Comparison of ENCODE assay signal across 17 mouse cellular contexts in the genomic region with DNA sequence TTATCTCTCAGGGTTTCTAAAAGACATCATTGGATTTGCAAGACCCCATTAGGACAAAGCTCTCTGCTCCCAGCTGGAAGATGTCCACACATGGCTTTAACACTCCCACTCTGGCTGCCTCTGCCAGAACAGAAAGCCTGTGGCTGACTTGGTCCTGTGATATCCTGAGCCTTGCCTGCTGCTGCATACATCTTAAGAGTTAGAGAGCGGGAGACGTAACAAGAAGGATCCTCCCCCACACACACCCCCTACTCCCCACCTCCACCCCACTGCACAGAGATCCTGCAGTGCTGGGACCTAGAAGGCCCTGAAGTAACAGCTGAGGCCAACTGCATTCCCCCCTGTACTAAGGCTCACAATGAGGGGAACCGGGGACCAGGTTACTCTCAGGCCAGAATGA.
DNase-seq lines count a peak whose midpoint lies in the region; ATAC-seq and TF ChIP-seq lines count a peak whose summit lies in the region.
"Had no signal": no experiment of that assay in that cellular context is flagged by ENCODE, and none has a peak within 500 bp of the region (broad histone marks: within the 10 kb centered on the region; RNA-seq: fewer than 3 reads in every experiment).

No protein-coding gene starts in this region.

- no peak overlapping the region for H3K4me3 ChIP-seq in intestine, embryonic 15.5 days (replicated peaks)
- no peak overlapping the region for H3K4me3 ChIP-seq in intestine, postnatal 0 days (ENCODE audit: low read depth, low read length)
- H3K4me3 ChIP-seq in lung, embryonic 14.5 days (ENCODE audit: low read depth, low read length), result no peak overlapping the region
- no peak overlapping the region for H3K4me3 ChIP-seq in lung, adult 2 months (replicated peaks; ENCODE audit: extremely low read depth, low read depth, low read length)
- H3K4me3 ChIP-seq in neural tube, embryonic 13.5 days, result no peak overlapping the region
- no peak overlapping the region for H3K4me3 ChIP-seq in stomach, embryonic 16.5 days (replicated peaks; ENCODE audit: low read length)
- H3K4me3 ChIP-seq: forebrain, embryonic 12.5 days; liver, embryonic 12.5 days had no signal

- no peak overlapping the region for H3K4me2 ChIP-seq in intestine, embryonic 15.5 days (replicated peaks)
- no peak overlapping the region for H3K4me2 ChIP-seq in intestine, postnatal 0 days (replicated peaks; ENCODE audit: low read depth)
- no peak overlapping the region for H3K4me2 ChIP-seq in lung, embryonic 14.5 days
- no peak overlapping the region for H3K4me2 ChIP-seq in neural tube, embryonic 13.5 days
- H3K4me2 ChIP-seq in stomach, embryonic 16.5 days (ENCODE audit: low read depth, low read length), result no peak overlapping the region
- H3K4me2 ChIP-seq: forebrain, embryonic 12.5 days; liver, embryonic 12.5 days had no signal

- no peaks in the 10 kb centered on the region for H3K27me3 ChIP-seq in intestine, embryonic 15.5 days (replicated peaks)
- no peaks in the 10 kb centered on the region for H3K27me3 ChIP-seq in intestine, postnatal 0 days (replicated peaks; ENCODE audit: control insufficient read depth, insufficient read depth, low read length)
- no peaks in the 10 kb centered on the region for H3K27me3 ChIP-seq in lung, embryonic 14.5 days (ENCODE audit: insufficient read depth, low read length)
- H3K27me3 ChIP-seq in neural tube, embryonic 13.5 days, result no peaks in the 10 kb centered on the region
- no peaks in the 10 kb centered on the region for H3K27me3 ChIP-seq in stomach, embryonic 16.5 days (ENCODE audit: control insufficient read depth, insufficient read depth, low read length)
- H3K27me3 ChIP-seq: forebrain, embryonic 12.5 days; liver, embryonic 12.5 days had no signal

- H3K9me3 ChIP-seq in intestine, embryonic 15.5 days, result no peaks in the 10 kb centered on the region
- no peaks in the 10 kb centered on the region for H3K9me3 ChIP-seq in intestine, postnatal 0 days (ENCODE audit: control insufficient read depth)
- H3K9me3 ChIP-seq in lung, embryonic 14.5 days (ENCODE audit: low read depth, low read length), result no peaks in the 10 kb centered on the region
- no peaks in the 10 kb centered on the region for H3K9me3 ChIP-seq in neural tube, embryonic 13.5 days
- 0 out of 2 replicates have a peak, but pooled peaks cover 6% of the 10 kb centered on the region for H3K9me3 ChIP-seq in stomach, embryonic 16.5 days (replicated peaks; ENCODE audit: control insufficient read depth, low read length)
- H3K9me3 ChIP-seq: forebrain, embryonic 12.5 days; G1E; liver, embryonic 12.5 days had no signal

- no peaks in the 10 kb centered on the region; the same call in 1 of the 2 replicates for H3K4me1 ChIP-seq in intestine, embryonic 15.5 days (replicated peaks)
- H3K4me1 ChIP-seq in intestine, postnatal 0 days (replicated peaks; ENCODE audit: control insufficient read depth, insufficient read depth, low read length), result no peaks in the 10 kb centered on the region
- no peaks in the 10 kb centered on the region for H3K4me1 ChIP-seq in lung, embryonic 14.5 days (ENCODE audit: insufficient read depth)
- H3K4me1 ChIP-seq in lung, adult 2 months (ENCODE audit: control insufficient read depth, insufficient read depth, low read length), result peaks cover 5% of the 10 kb centered on the region; the same call in 1 of the 2 replicates
- peaks cover 74% of the 10 kb centered on the region for H3K4me1 ChIP-seq in neural tube, embryonic 13.5 days (replicated peaks)
- H3K4me1 ChIP-seq in stomach, embryonic 16.5 days (ENCODE audit: control insufficient read depth, insufficient read depth, low read length), result no peaks in the 10 kb centered on the region; the same call in 1 of the 2 replicates

- TF ChIP-seq POLR2A in lung, adult 2 months (IDR thresholded peaks at IDR 0.05; ENCODE audit: borderline replicate concordance, extremely low read depth, low read depth, low read length), result no peak

- 58% methylated on average over 3 of the region's 3 CpGs for WGBS in intestine, embryonic 15.5 days
- WGBS in intestine, postnatal 0 days, result 64% methylated on average over 3 of the region's 3 CpGs
- WGBS in lung, embryonic 14.5 days, result 36% methylated on average over 3 of the region's 3 CpGs
- WGBS in lung, adult 2 months, result 75% methylated on average over 3 of the region's 3 CpGs
- WGBS in neural tube, embryonic 13.5 days, result 65% methylated on average over 3 of the region's 3 CpGs
- WGBS in stomach, embryonic 16.5 days, result 47% methylated on average over 3 of the region's 3 CpGs

- ATAC-seq in intestine, embryonic 15.5 days, result peak; percentile 56; the same call in 1 of the 2 replicates
- no peak for ATAC-seq in intestine, postnatal 0 days
- peak; percentile 73 for ATAC-seq in lung, embryonic 14.5 days (ENCODE audit: insufficient read depth)
- ATAC-seq in neural tube, embryonic 13.5 days (ENCODE audit: low read depth), result no peak
- peak; percentile 56; the same call in 1 of the 2 replicates for ATAC-seq in stomach, embryonic 16.5 days (ENCODE audit: insufficient read depth, low FRiP score)
- ATAC-seq: inflammation-experienced regulatory T-cells, adult 6 months; liver, embryonic 12.5 days had no signal

- TF ChIP-seq CTCF in intestine, postnatal 0 days (IDR thresholded peaks at IDR 0.05; ENCODE audit: low read depth), result no peak
- no peak for TF ChIP-seq CTCF in lung, embryonic 14.5 days (IDR thresholded peaks at IDR 0.05; ENCODE audit: low read depth)
- TF ChIP-seq CTCF in lung, adult 2 months (IDR thresholded peaks at IDR 0.05; ENCODE audit: insufficient read depth, low read length), result no peak

- H3K36me3 ChIP-seq in intestine, embryonic 15.5 days, result no peaks in the 10 kb centered on the region
- H3K36me3 ChIP-seq in intestine, postnatal 0 days (ENCODE audit: control insufficient read depth, insufficient read depth), result no peaks in the 10 kb centered on the region
- H3K36me3 ChIP-seq in lung, embryonic 14.5 days (ENCODE audit: insufficient read depth), result no peaks in the 10 kb centered on the region
- no peaks in the 10 kb centered on the region for H3K36me3 ChIP-seq in neural tube, embryonic 13.5 days
- H3K36me3 ChIP-seq in stomach, embryonic 16.5 days (ENCODE audit: control insufficient read depth, insufficient read depth, low read length), result no peaks in the 10 kb centered on the region
- H3K36me3 ChIP-seq: forebrain, embryonic 12.5 days; G1E; liver, embryonic 12.5 days had no signal

- no peak overlapping the region for H3K9ac ChIP-seq in intestine, embryonic 15.5 days
- H3K9ac ChIP-seq in intestine, postnatal 0 days (ENCODE audit: low read depth, low read length), result no peak overlapping the region
- H3K9ac ChIP-seq in lung, embryonic 14.5 days, result no peak overlapping the region
- no peak overlapping the region for H3K9ac ChIP-seq in neural tube, embryonic 13.5 days
- no peak overlapping the region for H3K9ac ChIP-seq in stomach, embryonic 16.5 days (ENCODE audit: low read length)
- H3K9ac ChIP-seq: forebrain, embryonic 12.5 days; liver, embryonic 12.5 days had no signal

- peak; percentile 83 for DNase-seq in lung, embryonic 14.5 days
- DNase-seq in lung, adult 2 months, result no peak
- no peak for DNase-seq in neural tube, embryonic 10.5 days (ENCODE audit: extremely low spot score, low spot score)
- DNase-seq in adrenal gland, adult 8-10 months, result no peak
- DNase-seq: cerebellum, postnatal 25 days; gastrocnemius, postnatal 25 days; heart, postnatal 14 days; right cerebral cortex, postnatal 14 days; thymus, adult 18-20 months had no signal

- no peak overlapping the region for H3K27ac ChIP-seq in intestine, embryonic 15.5 days
- H3K27ac ChIP-seq in intestine, postnatal 0 days (ENCODE audit: low read depth, low read length), result no peak overlapping the region
- H3K27ac ChIP-seq in lung, embryonic 14.5 days (ENCODE audit: low read depth), result no peak overlapping the region
- H3K27ac ChIP-seq in neural tube, embryonic 13.5 days (replicated peaks), result 0 out of 2 replicates have a peak overlapping the region, but pooled peaks have one; percentile 7
- H3K27ac ChIP-seq in stomach, embryonic 16.5 days (ENCODE audit: low read length), result peak overlapping the region; percentile 10; the same call in 1 of the 2 replicates
- H3K27ac ChIP-seq: forebrain, embryonic 12.5 days; liver, embryonic 12.5 days had no signal

Comparison
In these comparisons a context has a peak if more than half of its experiments do, and no peak if none do; other contexts are left out.
1. ATAC-seq: peak in intestine, embryonic 15.5 days (single experiment), lung, embryonic 14.5 days (single experiment) and stomach, embryonic 16.5 days (single experiment); none in intestine, postnatal 0 days (single experiment) and neural tube, embryonic 13.5 days (single experiment).
2. H3K27ac ChIP-seq: peak in neural tube, embryonic 13.5 days (single experiment) and stomach, embryonic 16.5 days (single experiment); none in intestine, embryonic 15.5 days (single experiment), intestine, postnatal 0 days (single experiment) and lung, embryonic 14.5 days (single experiment).